Mouse (Mus musculus): ENCODE measurements around the gene Lzts2.
"Not testable (repeated sequence)": the region's sequence is repeated elsewhere in the genome, so short reads cannot be mapped to it uniquely, and the experiment has no call there.

- TF ChIP-seq CTCF (IDR thresholded peaks at IDR 0.05; ENCODE audit: control insufficient read depth, insufficient read depth, low read length); POLR2A (IDR thresholded peaks at IDR 0.05; ENCODE audit: borderline replicate concordance, control insufficient read depth, low read depth, low read length): not testable (repeated sequence)
Observed at GRCm38 (mm10) chr19:45038198-45038597, 24.0 kb downstream of the Lzts2 start.
